Mouse (Mus musculus) neural tube, embryonic 15.5 days (tissue): ENCODE measurements at regions not wholly inside any gene's neighbourhood (a gene's known extent, or its start where the extent isn't known, plus 50 kb on each side); places are given as distances from the start of the nearest gene placed in this dataset.

Source experiments
- ATAC-seq: fragments of 200-750 bp; cut with Nextera tagmentation; 2 replicates; pipeline ENCODE4 v1.8.0; 2017; ENCODE audit warnings: mild to moderate bottlenecking, moderate TSS enrichment, moderate library complexity; ENCODE audit not compliant: low FRiP score
- H3K27ac ChIP-seq: fragments of 300-500 bp; sonication (generic); replicated peaks from 2 replicates; pipeline ENCODE4 v1.5.1; 2015; ENCODE audit warnings: mild to moderate bottlenecking, inconsistent platforms
- H3K27me3 ChIP-seq: fragments of 300-500 bp; sonication (generic); replicated peaks from 2 replicates; pipeline ENCODE4 v1.6.1; 2015; ENCODE audit warnings: inconsistent platforms
- H3K36me3 ChIP-seq: fragments of 300-500 bp; sonication (generic); 2 replicates; pipeline ENCODE4 v1.6.1; 2015; ENCODE audit warnings: inconsistent platforms
- H3K4me1 ChIP-seq: fragments of 300-500 bp; sonication (generic); 2 replicates; pipeline ENCODE4 v1.6.1; 2015; ENCODE audit warnings: inconsistent platforms
- H3K4me2 ChIP-seq: fragments of 300-500 bp; sonication (generic); 2 replicates; pipeline ENCODE4 v1.6.1; 2015; ENCODE audit warnings: inconsistent platforms, mild to moderate bottlenecking, moderate library complexity
- H3K4me3 ChIP-seq: fragments of 300-500 bp; sonication (generic); replicated peaks from 2 replicates; pipeline ENCODE4 v1.5.1; 2015; ENCODE audit warnings: mild to moderate bottlenecking, inconsistent platforms
- H3K9ac ChIP-seq: fragments of 300-500 bp; sonication (generic); replicated peaks from 2 replicates; pipeline ENCODE4 v1.6.1; 2015; ENCODE audit warnings: mild to moderate bottlenecking, inconsistent platforms
- H3K9me3 ChIP-seq: fragments of 300-500 bp; sonication (generic); replicated peaks from 2 replicates; pipeline ENCODE4 v1.6.1; 2016; ENCODE audit warnings: inconsistent platforms
- WGBS: fragments of 180-500 bp; shearing (Covaris S2); methylation state at CpG from one replicate; pipeline ENCODE4 v1.1.7; 2015; ENCODE audit warnings: mixed read lengths; 5-methylcytosine and 5-hydroxymethylcytosine counted together

DNA sequence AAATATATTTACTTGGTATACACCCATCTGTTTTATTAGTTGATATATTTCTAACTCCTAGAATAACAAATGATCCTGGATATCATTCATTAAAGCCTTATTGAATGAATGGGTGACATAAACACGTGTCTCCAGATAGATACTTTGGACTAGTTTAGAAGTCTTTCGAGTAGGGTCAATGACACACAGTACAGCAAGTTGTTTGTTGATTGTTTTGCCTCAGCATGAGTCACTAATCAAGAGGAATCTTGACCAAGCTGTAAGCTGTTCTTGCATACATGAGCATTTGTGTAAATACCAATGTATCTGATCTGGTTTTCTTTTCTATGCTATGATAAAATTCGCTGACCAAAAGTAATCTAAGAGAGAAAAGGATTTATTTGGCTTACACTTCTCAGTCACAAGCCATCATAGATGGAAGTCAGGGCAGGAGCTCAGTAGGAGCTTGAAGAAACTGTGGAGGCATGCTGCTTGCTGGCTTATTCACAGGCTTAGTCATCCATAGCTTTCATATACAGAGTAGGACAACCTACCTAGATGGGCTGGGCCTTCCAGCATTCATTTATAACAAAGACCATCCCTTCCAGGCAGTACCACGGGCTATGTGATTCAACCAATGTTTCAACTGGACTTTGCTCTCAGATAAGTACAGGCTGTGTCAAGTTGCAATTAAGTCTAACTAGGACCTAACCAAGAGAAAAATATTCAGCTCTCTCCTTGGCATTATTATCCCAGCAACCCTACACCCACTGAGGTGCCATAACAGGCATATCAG is 192.5 kb downstream of the Rdh14 start:
- H3K4me3 ChIP-seq: no peak overlapping the region
- ATAC-seq: no peak
- H3K27ac ChIP-seq: no peak overlapping the region
- H3K9me3 ChIP-seq: no peaks in the 10 kb centered on the region
- 77% methylated on average over 4 of the region's 4 CpGs for WGBS
- H3K9ac ChIP-seq: no peak overlapping the region
- H3K36me3 ChIP-seq: no peaks in the 10 kb centered on the region
- H3K4me1 ChIP-seq: 0 out of 2 replicates have a peak, but pooled peaks cover 2% of the 10 kb centered on the region
- H3K27me3 ChIP-seq: no peaks in the 10 kb centered on the region
- no peak overlapping the region for H3K4me2 ChIP-seq

DNA sequence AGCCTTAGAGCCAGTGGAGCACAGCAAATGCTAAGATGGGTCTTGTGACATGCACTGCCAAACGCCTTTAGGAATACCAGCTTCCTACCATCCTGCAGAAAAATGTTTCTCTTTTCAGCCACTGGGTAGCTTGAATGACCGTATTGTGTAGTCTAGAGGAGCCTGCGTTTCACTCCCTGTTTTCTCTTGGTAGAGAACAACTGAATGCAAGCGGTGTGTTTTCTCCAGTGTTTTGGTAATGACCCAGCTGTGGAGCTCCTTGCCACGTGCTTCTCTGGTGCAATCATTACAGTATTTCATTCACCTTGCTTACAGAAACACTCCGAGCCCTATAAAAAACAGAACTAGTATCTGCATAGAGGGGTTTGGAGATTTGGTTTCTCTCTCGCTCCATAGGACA is 193.5 kb downstream of the Rdh14 start:
- no peak overlapping the region for H3K4me2 ChIP-seq
- H3K27ac ChIP-seq: no peak overlapping the region
- H3K4me1 ChIP-seq: 0 out of 2 replicates have a peak, but pooled peaks cover 2% of the 10 kb centered on the region
- no peaks in the 10 kb centered on the region for H3K36me3 ChIP-seq
- H3K9me3 ChIP-seq: no peaks in the 10 kb centered on the region
- ATAC-seq: no peak; the same call in 1 of the 2 replicates
- no peak overlapping the region for H3K9ac ChIP-seq
- H3K27me3 ChIP-seq: no peaks in the 10 kb centered on the region
- 61% methylated on average over 7 of the region's 7 CpGs for WGBS
- H3K4me3 ChIP-seq: no peak overlapping the region

DNA sequence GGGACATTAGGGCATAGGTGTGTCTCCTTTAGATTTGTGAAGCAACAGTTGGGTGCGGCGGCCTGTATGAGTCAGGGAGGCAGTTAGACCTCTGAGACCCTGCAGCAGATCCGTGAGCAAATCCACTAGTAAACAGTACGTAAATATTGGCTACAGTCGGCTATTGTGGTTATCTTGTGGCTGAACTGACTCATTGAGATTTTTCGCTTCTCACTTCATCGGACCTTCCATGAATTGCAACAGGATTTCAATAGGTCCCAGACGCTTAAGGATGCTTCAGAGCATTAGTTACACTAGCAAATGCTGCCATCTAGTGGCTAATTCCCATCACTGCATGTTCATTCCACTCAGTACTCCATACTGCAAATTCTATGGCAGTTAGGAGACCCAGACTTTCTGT is 199.0 kb downstream of the Rdh14 start:
- Histone ChIP-seq H3K36me3 (no peaks in the 10 kb centered on the region), H3K9ac (no peak overlapping the region), H3K4me1 (no peaks in the 10 kb centered on the region), H3K4me3 (no peak overlapping the region), H3K4me2 (no peak overlapping the region), H3K27me3 (no peaks in the 10 kb centered on the region), H3K27ac (no peak overlapping the region), H3K9me3 (no peaks in the 10 kb centered on the region)
- 38% methylated on average over 8 of the region's 8 CpGs for WGBS
- ATAC-seq: peak; percentile 94

DNA sequence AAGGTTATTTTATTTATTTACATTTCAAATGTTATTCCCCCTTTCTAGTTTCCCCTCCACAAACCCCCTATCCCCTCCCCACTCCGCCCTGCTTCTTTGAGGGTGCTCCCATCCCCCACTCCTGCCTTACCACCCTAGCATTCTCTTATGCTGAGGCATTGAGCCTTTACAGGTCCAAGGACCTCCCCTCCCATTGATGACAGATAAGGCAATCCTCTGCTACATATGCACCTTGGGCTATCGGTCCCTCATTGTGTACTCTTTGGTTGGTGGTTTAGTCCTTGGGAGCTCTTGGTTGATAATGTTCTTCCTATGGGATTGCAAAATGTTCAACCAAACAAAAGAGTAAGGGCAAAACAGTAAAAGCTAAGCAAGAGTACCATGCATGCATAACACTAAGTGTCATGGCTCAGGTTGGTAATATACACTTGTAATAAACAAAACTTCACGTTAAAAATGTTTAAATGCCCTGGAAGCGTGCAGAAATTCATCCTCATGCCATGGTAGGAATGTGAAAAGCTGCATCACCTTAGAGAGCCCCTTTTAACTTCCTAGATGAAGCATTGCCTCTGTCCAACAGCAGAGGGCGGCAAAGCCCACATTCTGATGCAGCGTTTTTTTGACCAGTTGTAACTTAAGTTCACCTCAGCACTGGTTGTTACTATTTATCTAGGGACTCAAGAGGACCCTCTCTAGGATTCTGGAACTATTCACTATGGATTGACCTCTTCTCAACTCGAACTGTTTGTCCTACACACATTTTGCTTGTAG is 207.6 kb downstream of the Rdh14 start:
- 21% methylated on average over 7 of the region's 7 CpGs for WGBS
- Histone ChIP-seq H3K4me3 (no peak overlapping the region), H3K9me3 (no peaks in the 10 kb centered on the region), H3K9ac (no peak overlapping the region), H3K4me2 (no peak overlapping the region), H3K27ac (no peak overlapping the region), H3K27me3 (no peaks in the 10 kb centered on the region), H3K4me1 (no peaks in the 10 kb centered on the region; the same call in 1 of the 2 replicates), H3K36me3 (no peaks in the 10 kb centered on the region)
- ATAC-seq: peak; percentile 70; the same call in 1 of the 2 replicates

DNA sequence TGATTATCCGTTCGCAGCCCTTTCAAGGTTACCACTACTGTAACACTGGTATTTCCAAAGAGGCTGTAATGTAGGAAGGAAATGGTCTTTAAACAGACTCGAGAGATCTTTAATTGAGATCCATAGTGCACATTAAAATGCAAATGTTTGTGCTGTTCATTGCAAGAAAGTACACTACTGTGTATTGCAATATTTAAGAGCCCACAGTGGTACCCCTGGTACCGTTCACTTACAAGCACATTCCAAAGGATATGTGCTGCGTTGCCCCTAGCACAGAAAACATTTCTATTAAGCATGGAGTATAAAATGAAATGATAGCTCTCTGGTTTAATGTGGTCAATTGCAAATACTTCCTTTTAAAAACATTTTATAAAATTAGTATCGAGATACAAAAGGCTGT is 209.5 kb downstream of the Rdh14 start:
- WGBS: 46% methylated on average over 6 of the region's 6 CpGs
- H3K9me3 ChIP-seq: no peaks in the 10 kb centered on the region
- no peaks in the 10 kb centered on the region for H3K27me3 ChIP-seq
- H3K4me2 ChIP-seq: no peak overlapping the region
- ATAC-seq: peak; percentile 84
- H3K4me3 ChIP-seq: no peak overlapping the region
- H3K9ac ChIP-seq: no peak overlapping the region
- no peaks in the 10 kb centered on the region for H3K36me3 ChIP-seq
- H3K27ac ChIP-seq: no peak overlapping the region
- no peaks in the 10 kb centered on the region; the same call in 1 of the 2 replicates for H3K4me1 ChIP-seq

DNA sequence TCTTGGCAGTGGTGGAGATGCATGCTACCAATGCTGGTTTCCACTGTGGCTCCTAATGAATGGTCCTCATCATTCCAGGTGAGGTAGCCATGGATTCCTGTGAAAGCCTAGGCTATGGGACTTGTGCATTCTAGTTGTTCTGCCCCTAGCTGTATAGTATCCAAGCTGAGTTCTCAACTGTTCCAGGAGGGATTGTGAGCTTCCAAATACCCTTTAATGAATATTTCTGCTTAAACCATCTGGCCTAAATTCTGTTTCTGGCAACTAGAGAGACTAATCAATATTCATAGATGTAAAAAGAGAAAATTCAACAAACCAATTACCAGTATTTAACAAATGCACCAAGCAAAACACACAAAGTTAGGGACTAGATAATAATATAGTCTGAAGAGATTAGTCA is 227.7 kb downstream of the Rdh14 start:
- H3K4me2 ChIP-seq: no peak overlapping the region
- no peaks in the 10 kb centered on the region for H3K27me3 ChIP-seq
- no peak overlapping the region for H3K9ac ChIP-seq
- H3K27ac ChIP-seq: no peak overlapping the region
- no peaks in the 10 kb centered on the region for H3K9me3 ChIP-seq
- no peak for ATAC-seq
- no peak overlapping the region for H3K4me3 ChIP-seq
- no peaks in the 10 kb centered on the region for H3K4me1 ChIP-seq
- H3K36me3 ChIP-seq: no peaks in the 10 kb centered on the region

DNA sequence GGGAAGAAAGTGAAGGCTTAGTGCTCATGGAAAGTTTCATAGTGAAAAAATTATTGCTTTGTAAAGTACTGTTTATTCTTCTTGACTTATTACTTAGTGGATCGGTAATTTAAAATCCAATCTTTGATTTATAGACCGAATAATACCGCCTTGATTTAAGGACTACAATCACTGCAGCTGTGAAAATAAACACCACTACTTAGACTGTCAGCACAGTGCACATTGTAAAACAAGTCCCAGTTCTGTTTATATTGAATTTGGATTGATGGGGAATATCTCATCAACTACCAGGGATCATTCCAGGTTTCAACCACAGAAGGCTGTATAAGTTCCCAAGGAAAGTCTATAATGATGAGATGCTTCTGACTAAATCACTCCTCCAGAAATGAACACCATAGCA is 230.0 kb downstream of the Rdh14 start:
- 78% methylated on average over 3 of the region's 3 CpGs for WGBS
- no peak for ATAC-seq
- no peaks in the 10 kb centered on the region for H3K27me3 ChIP-seq

DNA sequence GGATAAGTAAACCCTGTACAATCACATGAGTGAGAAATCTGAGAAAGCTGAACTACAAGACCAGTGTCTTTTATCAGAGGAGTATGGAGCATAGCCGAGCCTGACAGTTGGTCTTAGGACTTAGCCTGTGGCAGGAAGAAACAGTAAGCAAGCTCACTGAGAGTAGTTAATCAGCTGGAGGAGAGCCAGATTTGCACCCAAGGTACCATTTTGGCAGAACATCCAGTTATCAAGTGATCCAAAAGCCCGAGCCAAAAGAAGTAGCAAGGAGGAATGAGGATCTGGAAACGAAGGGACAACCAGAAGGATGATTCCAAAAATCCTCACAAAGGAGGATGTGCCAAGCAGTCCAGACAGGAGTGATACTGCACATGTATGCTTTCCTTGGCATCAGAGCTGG is 248.0 kb downstream of the Rdh14 start:
- Histone ChIP-seq H3K4me2 (no peak overlapping the region), H3K27me3 (no peaks in the 10 kb centered on the region), H3K36me3 (no peaks in the 10 kb centered on the region), H3K4me3 (no peak overlapping the region), H3K9ac (no peak overlapping the region), H3K27ac (no peak overlapping the region), H3K4me1 (no peaks in the 10 kb centered on the region), H3K9me3 (no peaks in the 10 kb centered on the region)
- no peak for ATAC-seq
- WGBS: 83% methylated on average over 3 of the region's 3 CpGs

More for the DNA sequence above, 230.0 kb downstream of the Rdh14 start:
- Histone ChIP-seq H3K9ac (no peak overlapping the region), H3K4me1 (no peaks in the 10 kb centered on the region), H3K9me3 (no peaks in the 10 kb centered on the region), H3K27ac (no peak overlapping the region), H3K4me3 (no peak overlapping the region), H3K4me2 (no peak overlapping the region), H3K36me3 (no peaks in the 10 kb centered on the region)

DNA sequence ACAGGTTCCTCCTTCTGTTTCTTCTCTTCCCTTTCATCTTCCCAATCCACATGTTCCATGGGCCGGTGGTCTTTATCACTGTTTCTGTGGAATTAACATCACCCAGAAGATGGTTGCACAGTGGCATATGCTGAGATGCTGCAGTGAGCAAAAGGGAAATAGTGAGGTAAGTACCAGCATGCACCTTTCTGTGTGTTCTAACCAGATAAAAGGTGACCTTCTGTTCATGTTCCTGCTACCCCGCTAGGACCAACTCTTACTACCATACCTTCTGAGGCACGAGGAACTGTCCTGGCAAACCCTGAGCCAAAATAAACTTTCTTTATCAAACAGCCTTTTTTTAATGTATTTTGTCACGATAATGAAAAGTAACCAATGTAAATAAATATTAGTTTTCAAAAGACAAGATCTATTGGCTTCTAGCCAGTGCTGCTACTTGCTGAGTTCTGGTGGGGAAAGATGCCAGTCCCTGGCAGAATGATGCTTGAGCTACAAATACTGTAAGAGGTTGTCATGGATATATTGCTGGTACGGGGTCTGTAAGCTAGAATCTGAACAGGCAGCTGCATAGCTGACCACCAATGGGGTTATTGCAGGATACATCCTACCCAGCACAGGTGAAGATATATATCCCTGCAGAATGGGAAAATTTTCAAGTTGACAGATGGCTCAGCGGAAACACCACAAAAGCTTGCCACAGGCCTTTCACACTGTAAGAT is 264.1 kb downstream of the Rdh14 start:
- no peaks in the 10 kb centered on the region for H3K36me3 ChIP-seq
- no peak overlapping the region for H3K4me2 ChIP-seq
- H3K9me3 ChIP-seq: no peaks in the 10 kb centered on the region
- WGBS: 83% methylated on average over 6 of the region's 6 CpGs
- no peak; the same call in 1 of the 2 replicates for ATAC-seq
- no peaks in the 10 kb centered on the region for H3K4me1 ChIP-seq
- no peak overlapping the region for H3K27ac ChIP-seq
- no peak overlapping the region for H3K9ac ChIP-seq
- no peak overlapping the region for H3K4me3 ChIP-seq
- H3K27me3 ChIP-seq: no peaks in the 10 kb centered on the region

DNA sequence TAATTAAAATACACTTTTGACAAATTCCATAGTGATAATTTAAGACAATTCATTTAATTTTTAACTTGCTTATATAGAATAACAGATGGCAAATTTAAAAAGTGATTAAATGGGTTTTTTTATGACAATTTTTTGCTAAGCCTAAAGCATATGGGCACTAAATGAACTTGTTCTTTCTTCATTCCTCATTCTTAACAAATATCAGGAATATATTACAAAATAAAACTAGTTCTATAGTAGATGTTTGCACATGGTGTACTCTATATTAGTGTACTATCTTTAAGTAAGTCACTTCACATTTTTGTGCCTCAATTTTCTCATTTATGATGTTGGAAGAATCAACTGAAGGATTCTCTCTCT is 264.6 kb downstream of the Rdh14 start:
- H3K27ac ChIP-seq: no peak overlapping the region
- H3K36me3 ChIP-seq: no peaks in the 10 kb centered on the region
- no peaks in the 10 kb centered on the region for H3K4me1 ChIP-seq
- no peaks in the 10 kb centered on the region for H3K9me3 ChIP-seq
- ATAC-seq: no peak
- no peak overlapping the region for H3K9ac ChIP-seq
- H3K27me3 ChIP-seq: no peaks in the 10 kb centered on the region
- no peak overlapping the region for H3K4me3 ChIP-seq
- no peak overlapping the region for H3K4me2 ChIP-seq

DNA sequence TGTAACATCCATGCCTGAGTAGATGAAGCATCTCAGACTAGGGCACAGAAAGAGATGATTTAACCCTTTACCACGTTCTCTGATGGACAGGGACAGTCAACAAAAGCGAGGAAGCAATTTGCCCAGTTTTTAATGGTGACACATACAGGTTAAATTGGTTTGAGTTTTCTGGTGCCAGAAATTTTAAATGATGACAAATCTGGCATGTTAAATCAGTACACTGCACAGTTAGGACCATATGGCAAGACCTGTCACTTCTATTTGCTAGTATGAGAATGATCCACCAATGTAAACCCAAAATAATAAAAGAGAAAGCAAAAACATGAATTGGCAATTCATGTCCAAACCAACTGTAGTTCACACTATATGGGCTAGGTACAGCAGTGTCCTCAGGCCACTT is 268.3 kb downstream of the Rdh14 start:
- WGBS: 70% methylated on average over 2 of the region's 2 CpGs
- no peak for ATAC-seq
- H3K9me3 ChIP-seq: 0 out of 2 replicates have a peak, but pooled peaks cover 2% of the 10 kb centered on the region

More for the DNA sequence above, 268.3 kb downstream of the Rdh14 start:
- Histone ChIP-seq H3K27ac (no peak overlapping the region), H3K36me3 (no peaks in the 10 kb centered on the region), H3K4me2 (no peak overlapping the region), H3K4me3 (no peak overlapping the region), H3K27me3 (no peaks in the 10 kb centered on the region), H3K4me1 (no peaks in the 10 kb centered on the region), H3K9ac (no peak overlapping the region)
